Mouse (Mus musculus): ENCODE results near the gene Ssu72. TPM values are rescaled to one million over a fixed set of nuclear protein-coding genes. Genes with fewer than 3 reads are reported as not detected.

Gene Ssu72
- total and polyA plus RNA-seq, 3 experiments, result 160 to 245 (median 169) TPM

DNA sequence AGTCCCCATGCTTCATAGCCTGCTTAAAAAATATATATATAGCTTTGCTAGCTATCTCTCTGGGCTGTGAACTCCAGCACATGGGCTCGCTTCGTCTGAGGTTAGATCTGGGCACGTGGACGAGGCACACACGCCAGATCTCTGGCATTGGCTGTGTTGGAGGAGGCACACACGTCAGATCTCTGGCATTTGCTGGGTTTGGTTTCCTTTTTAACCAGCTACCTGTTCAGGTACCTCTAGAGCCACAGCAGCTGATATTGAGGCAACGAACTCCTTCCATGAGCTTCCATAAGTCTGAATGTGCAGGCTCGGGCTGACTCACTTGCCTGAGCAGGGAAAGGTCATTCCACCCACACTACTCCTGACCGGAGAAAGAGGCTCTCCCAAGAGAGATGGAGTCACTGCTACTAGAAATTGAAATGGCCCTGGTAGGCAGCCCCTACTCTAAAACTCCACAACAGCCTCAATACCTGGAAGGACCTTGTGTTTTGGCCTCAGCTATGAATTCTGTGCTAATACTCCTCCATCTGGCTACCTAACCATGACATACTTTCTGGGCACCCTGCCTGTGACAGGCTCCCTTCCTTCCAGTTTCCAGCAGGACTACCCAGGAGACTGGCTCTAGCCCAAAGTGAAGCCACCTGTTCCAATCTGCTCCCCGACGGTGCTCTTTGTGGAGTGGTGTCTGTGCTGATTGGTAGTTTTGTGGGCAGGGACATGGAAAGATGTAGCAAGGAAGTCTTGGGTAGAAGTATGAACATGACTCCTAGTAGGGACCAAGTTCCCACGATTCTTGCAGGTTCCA is 13.8 kb upstream of the Ssu72 start:
- in situ Hi-C loops (cut with MboI; ENCODE audit: low pct_ligation_motif_present, low pct_unique_long_range_greater_than_20kb, low sequenced_read_pairs), result loop anchor here (10.0 kb wide), 1 partner anchor 206 kb away; no protein-coding TSS in a partner anchor
- Histone ChIP-seq H3K79me2 (replicated peaks; ENCODE audit: control insufficient read depth, extremely low read depth, insufficient read depth, poor library complexity, severe bottlenecking) (no peaks in the 10 kb centered on the region), H3K36me3 (replicated peaks in 1 of 2; ENCODE audit: control insufficient read depth in 1 of 2, insufficient read depth in 1 of 2, low read length in 1 of 2) (no peaks in the 10 kb centered on the region), H3K27me3 (replicated peaks) (peaks cover 26% of the 10 kb centered on the region), H3K4me3 (replicated peaks in 1 of 3; ENCODE audit: low read depth in 2 of 3, low read length in 2 of 3, poor library complexity in 1 of 3) (no peak overlapping the region), H3K27ac (ENCODE audit: insufficient read depth, low read depth) (no peak overlapping the region), H3K9me3 (replicated peaks; ENCODE audit: low read length) (peaks cover 3% of the 10 kb centered on the region), H3K9ac (ENCODE audit: insufficient read depth, low read depth) (no peak overlapping the region), H3K4me1 (ENCODE audit: control insufficient read depth in 1 of 2, insufficient read depth in 2 of 2) (peaks cover 17 to 48% of the 10 kb centered on the region in 2 experiments), H3K4me2 (ENCODE audit: insufficient read depth, low read depth, poor library complexity, severe bottlenecking) (no peak overlapping the region)
- TF ChIP-seq ELF1 (IDR thresholded peaks at IDR 0.05; ENCODE audit: low read depth, low read length), result no peak
- TF ChIP-seq MXI1 (IDR thresholded peaks at IDR 0.05; ENCODE audit: low read depth, low read length), result no peak
- no peak for TF ChIP-seq RCOR1 (conservative IDR thresholded peaks at IDR 0.05; ENCODE audit: low read depth, low read length)
- TF ChIP-seq IRF4 (IDR thresholded peaks at IDR 0.05; ENCODE audit: low read depth, low read length), result no peak
- dilution Hi-C loops (cut with MboI; ENCODE audit: extremely low pct_ligation_motif_present, extremely low pct_unique_long_range_greater_than_20kb, low sequenced_read_pairs), result no loop called here
- no peak for DNase-seq (ENCODE audit: extremely low read depth)

DNA sequence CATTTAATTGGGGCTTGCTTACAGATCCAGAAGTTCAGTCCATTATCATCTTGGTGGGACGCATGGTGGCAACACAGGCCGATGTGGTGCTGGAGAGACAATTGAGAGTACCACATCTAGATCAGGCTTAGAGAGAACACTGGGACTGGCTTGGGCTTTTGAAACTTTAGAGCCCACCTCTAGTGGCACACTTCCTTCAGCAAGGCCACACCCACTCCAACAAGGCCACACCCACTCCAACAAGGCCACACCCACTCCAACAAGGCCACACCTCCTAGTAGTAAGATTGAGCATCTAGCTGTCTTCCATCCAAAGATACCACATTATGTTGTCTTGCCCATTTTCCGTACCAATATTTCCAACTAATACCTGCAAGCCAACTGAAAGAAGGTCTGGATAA is 12.2 kb upstream of the Ssu72 start:
- in situ Hi-C loops (cut with MboI; ENCODE audit: low pct_ligation_motif_present, low pct_unique_long_range_greater_than_20kb, low sequenced_read_pairs) (loop anchor here (10.0 kb wide), 1 partner anchor 208 kb away; no protein-coding TSS in a partner anchor), dilution Hi-C loops (cut with MboI; ENCODE audit: extremely low pct_ligation_motif_present, extremely low pct_unique_long_range_greater_than_20kb, low sequenced_read_pairs) (no loop called here)
- no peak overlapping the region for H3K27ac ChIP-seq (ENCODE audit: insufficient read depth, low read depth)
- no peaks in the 10 kb centered on the region for H3K79me2 ChIP-seq (replicated peaks; ENCODE audit: control insufficient read depth, extremely low read depth, insufficient read depth, poor library complexity, severe bottlenecking)
- peaks cover 3% of the 10 kb centered on the region for H3K9me3 ChIP-seq (replicated peaks; ENCODE audit: low read length)
- DNase-seq (ENCODE audit: extremely low read depth), result no peak
- no peak overlapping the region for H3K4me3 ChIP-seq (replicated peaks in 1 of 3; ENCODE audit: low read depth in 2 of 3, low read length in 2 of 3, poor library complexity in 1 of 3)
- H3K27me3 ChIP-seq (replicated peaks), result peaks cover 26% of the 10 kb centered on the region
- H3K36me3 ChIP-seq (replicated peaks in 1 of 2; ENCODE audit: control insufficient read depth in 1 of 2, insufficient read depth in 1 of 2, low read length in 1 of 2), result no peaks in the 10 kb centered on the region
- no peak overlapping the region for H3K9ac ChIP-seq (ENCODE audit: insufficient read depth, low read depth)
- peaks cover 24 to 52% of the 10 kb centered on the region in 2 experiments for H3K4me1 ChIP-seq (ENCODE audit: control insufficient read depth in 1 of 2, insufficient read depth in 2 of 2)
- H3K4me2 ChIP-seq (ENCODE audit: insufficient read depth, low read depth, poor library complexity, severe bottlenecking), result no peak overlapping the region
- no peak for TF ChIP-seq CHD1 (IDR thresholded peaks at IDR 0.05; ENCODE audit: low read depth, low read length)
- no peak for TF ChIP-seq ZNF384 (IDR thresholded peaks at IDR 0.05; ENCODE audit: low read depth, low read length)
- TF ChIP-seq HCFC1 (IDR thresholded peaks at IDR 0.05; ENCODE audit: low read depth, low read length), result no peak
- TF ChIP-seq ZMIZ1 (IDR thresholded peaks at IDR 0.05; ENCODE audit: low read depth, low read length), result no peak
- no peak for TF ChIP-seq EP300 (IDR thresholded peaks at IDR 0.05; ENCODE audit: low read length)
- no peak for TF ChIP-seq POLR2A (IDR thresholded peaks at IDR 0.05; ENCODE audit: low read depth, low read length)
- TF ChIP-seq MEF2A (IDR thresholded peaks at IDR 0.05; ENCODE audit: borderline replicate concordance, low read depth, low read length), result no peak
- no peak for TF ChIP-seq MAZ (IDR thresholded peaks at IDR 0.05; ENCODE audit: low read depth, low read length)
- TF ChIP-seq SMC3 (IDR thresholded peaks at IDR 0.05; ENCODE audit: low read depth, low read length), result no peak
